Mouse (Mus musculus): ENCODE measurements at regions not wholly inside any gene's neighbourhood (a gene's known extent, or its start where the extent isn't known, plus 50 kb on each side); places are given as distances from the start of the nearest gene placed in this dataset.

DNA sequence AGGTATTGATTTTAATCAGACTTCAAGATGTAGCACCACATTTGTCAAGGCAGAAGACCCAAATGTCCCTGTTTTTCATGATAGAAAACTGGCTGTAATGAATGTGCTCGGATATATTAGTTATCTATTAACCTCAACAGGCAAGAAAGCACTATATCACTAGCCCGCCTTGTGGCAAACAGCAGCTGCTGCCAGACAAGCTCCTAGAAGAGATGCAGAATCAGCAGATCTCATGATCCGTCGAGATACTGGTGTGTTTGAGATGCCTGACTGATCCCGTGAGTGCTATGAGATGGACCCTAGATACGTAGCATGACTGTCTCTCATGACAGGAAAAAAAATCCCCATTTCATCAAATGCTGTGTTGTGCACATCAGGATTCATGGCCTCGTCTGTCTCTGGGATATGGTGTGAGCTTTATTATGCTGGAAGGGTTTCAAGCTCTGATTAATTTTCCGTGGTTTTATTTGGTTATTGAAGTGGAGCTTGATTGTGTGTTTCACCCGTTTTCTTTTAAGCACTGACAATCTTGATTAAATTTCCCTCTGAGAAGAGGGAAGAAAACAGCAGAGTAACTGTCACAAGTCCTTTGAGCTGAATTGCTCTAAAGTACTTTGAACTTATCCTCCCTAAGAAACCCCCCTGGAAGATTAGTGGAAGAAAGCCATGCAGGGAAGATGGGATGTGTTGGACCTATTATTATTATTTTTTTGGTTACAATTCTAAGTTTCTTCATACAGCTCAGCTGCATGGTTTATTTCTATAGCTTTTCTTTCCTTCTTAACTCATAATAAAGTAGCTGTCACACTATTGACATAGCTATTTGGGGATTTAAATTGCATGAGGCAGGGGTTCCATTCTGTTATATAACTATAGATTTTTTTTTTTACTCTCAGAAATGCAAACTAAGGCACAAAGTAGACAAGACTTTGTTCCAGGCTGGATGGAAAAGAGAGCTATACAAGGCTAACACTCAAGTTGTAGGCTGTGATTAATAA is 287.4 kb upstream of the Frg1 start:
- DNase-seq (ENCODE audit: low spot score), result no peak

All from MN1 (cell line).